Mouse (Mus musculus): ENCODE data around the gene Pla2g1b. TPM values are rescaled to one million over a fixed set of nuclear protein-coding genes. Genes with fewer than 3 reads are reported as not detected.

The Pla2g1b gene
- total RNA-seq (2017), result not detected in 3 replicates

DNA sequence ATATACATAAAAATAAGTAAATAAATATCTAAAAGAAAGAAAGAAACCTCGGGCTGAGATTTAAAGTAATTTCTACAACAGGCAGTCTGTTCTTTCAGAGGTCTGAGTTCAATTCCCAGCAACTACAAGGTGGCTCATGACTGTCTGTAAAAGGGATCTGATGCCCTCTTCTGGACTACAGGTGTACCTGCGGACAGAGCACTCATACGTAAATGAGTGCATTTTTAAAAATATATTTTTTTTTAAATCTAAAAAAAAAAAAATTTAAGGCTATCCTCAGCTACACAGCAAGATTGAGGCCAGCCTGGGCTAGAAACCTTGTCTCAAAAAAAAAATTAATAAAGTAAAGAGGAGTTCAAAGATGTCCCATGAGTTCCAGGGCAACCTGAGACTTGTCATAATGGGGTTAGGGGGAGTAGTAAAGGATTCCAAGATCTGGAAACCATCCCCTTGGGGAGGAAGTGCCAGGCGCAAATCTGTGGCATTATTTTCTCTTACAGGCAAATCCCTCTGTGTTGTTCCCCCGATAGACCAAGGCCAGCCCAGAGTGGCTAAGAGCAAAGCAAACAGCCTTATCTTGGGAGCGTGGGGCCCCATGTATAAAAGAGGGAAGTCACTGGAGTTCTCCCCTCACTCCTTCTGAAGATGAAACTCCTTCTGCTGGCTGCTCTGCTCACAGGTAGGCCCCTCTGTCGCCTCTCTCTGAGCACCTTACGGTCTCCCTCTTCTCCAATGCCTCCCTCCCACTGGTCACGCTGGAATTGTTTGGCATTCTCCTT is at the start of gene Pla2g1b:
Gene Pla2g1b (plus strand): TSS at position 621 of the 779 bp plus-strand sequence.
- no peak for ATAC-seq (replicated peaks; ENCODE audit: insufficient number of reproducible peaks, low FRiP score, low TSS enrichment, poor library complexity, severe bottlenecking)

DNA sequence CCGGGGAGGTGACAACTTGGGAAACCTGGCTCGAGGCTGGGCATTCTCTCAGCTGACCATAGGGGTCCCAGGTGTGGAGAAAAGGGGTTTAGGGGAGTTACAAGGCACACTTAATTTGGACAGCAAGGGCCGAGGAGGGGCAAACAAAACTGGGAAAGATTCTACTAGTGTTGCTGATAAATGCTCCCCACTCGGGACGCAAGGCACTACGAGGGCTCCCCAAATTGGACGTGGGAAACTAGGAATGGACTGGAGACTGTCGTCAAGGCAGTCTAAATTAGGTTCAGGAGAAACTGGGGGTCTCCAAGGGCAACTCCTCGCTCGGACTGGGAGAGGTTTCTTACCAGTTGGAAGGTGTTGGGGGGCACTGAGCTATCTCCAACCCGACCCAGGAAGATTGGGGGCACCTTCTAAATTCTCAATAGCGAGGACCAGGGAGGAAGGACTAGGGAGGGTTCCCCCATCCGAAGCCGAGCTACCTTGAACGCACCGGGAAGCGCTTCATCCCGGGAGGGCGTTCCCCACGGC is 37.2 kb upstream of the Pla2g1b start:
- ATAC-seq (replicated peaks; ENCODE audit: insufficient number of reproducible peaks, low FRiP score, low TSS enrichment, poor library complexity, severe bottlenecking), result no peak

DNA sequence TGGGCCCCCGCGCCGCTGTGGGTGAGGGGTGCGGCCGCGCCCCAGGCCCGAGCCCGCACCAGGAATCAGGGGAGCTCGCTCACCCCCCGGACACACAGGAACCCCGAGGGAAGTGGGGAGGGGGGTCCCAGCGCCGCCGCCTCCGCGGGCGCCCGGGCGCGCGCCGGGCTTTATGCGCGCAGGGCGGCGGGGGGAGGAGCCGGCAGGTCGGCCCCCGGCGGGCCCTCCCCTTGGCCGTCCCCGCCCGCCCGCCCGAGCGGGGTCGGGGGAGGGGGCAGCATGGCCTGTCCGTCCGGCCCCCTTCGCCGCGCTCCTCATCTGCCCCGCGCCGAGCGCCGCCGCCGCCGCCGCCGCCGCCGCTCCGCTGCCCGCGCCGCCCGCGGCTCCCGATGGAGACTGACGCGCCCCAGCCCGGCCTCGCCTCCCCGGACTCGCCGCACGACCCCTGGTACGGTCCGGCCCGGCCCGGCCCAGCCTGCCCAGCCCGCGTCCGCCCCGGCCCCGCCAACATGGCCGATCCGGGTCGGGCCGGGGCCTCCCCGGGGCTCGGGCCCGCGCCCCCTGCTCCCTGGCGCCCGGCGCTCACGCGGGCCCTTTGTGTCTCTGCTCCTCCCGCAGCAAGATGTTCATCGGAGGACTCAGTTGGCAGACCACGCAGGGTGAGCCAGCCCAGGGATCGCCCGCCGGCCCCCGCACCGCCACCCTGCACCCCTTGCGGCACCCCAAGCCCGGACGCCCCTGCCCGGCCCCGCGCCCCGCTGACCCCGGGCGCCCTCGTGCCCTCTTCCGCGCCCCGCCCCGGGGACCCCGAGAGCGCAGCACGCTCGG is 36.5 kb upstream of the Pla2g1b start, which contains the start of gene Msi1:
Gene Msi1 (plus strand): TSS at position 241 of the 828 bp plus-strand sequence.
- no peak for ATAC-seq (replicated peaks; ENCODE audit: insufficient number of reproducible peaks, low FRiP score, low TSS enrichment, poor library complexity, severe bottlenecking)

DNA sequence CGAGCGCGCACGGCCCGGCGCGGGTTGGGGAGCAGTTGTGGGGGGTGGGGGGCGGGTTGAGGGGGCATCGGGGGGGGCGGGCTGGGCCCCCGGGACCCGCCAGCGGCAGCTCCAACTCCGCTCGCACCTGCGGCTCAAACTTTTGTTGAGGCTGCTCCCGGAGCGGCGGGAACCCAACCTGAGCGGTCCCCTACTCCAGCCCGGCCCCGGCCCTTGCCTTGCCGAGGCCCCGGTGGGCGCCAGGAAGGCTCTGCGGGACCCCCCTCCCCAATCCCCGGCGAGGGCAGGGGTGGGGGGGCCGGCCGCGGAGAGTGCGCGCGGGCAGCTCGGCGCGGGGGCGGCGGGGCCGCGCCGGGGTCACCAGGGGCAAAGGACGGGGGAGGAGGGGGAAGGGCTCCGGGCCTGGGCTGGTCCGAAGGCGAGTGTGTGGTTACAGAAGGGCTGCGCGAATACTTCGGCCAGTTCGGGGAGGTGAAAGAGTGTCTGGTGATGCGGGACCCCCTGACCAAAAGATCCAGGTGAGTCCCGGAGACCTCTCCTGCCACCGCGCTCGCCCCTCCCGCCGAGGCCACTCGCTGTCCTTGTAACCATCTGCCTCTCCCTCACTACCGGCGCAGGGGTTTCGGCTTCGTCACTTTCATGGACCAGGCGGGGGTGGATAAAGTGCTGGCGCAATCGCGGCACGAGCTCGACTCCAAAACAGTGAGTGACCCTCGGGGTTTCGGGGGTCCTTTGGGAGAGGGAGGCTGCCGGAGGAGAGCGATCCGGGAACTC is 35.7 kb upstream of the Pla2g1b start:
- no peak for ATAC-seq (replicated peaks; ENCODE audit: insufficient number of reproducible peaks, low FRiP score, low TSS enrichment, poor library complexity, severe bottlenecking)

DNA sequence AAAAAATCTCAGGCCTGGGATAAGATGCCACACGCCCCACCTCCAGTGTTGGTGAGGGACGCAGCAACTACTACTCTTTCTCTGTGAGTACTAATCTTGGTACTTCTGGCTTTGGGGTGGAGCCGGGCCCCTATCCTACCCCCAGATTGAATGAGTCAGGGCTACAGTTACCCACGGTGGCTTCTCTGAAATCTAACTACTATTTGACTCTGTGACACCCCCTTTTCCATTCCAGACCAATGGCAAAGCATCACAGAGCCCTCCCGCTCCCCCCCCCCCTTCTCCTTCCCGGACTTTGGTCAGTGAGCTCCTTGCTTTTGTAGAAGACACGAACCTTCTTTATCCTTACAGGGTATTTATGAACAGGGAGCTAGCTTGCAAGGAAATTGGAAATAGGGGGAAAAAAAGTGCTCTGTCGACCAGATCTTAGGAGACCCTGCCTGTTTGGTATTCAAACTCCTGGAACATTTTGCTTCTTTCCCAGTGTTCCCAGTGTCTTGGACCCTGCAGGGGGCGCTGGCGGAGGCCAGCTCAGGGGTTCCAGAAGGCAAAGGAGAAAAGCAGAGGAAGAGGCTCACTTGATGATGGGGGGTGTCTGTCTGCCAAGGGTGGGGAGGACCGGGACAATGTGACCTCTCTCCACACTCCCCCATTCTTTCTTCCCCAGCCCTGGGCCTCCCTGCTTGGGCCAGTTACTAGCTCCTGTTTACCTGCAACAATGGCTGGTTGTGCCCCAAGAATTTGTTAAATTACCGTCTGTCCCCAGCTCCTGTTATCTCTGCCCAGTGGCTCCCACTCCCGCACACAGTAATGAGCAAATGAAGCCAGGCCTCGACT is 34.8 kb upstream of the Pla2g1b start:
- ATAC-seq (replicated peaks; ENCODE audit: insufficient number of reproducible peaks, low FRiP score, low TSS enrichment, poor library complexity, severe bottlenecking), result no peak

DNA sequence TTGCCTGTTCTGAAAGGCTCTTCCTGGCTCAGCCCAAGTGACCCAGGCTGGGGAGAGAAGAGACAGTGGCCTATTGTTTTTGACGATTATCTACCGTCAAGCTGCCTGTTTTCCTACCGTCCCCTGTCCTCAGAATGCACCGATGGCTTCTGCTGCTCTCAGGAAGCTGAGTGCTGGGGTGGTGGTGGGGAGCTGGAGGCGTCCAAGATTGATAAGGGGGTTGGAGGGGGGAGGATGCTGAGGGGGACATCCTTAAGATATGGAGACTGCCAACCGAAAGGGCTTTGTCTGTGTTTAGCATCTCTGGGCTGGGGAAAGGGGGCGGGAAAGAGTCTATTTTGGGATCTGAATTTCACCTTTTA is 34.2 kb upstream of the Pla2g1b start:
- ATAC-seq (replicated peaks; ENCODE audit: insufficient number of reproducible peaks, low FRiP score, low TSS enrichment, poor library complexity, severe bottlenecking), result no peak

DNA sequence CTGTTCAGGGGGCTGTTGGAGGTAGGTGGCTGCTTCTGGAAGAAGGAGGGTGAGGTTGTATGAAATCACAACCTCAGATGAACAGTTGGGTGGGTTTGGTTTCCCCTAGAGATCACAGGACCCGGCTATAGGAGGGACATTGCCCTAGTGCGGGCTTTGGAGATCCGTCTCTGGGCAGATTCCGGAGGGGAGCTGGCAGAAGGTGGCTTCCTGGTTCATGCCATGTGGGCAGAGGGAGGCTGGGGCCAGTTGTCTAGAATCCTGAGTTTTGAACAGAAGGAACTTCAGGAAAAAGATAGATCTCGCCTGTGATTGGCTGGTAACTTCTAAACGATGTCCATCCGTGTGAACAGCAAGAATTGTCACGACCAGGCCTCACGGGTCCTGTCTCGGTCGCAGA is 33.7 kb upstream of the Pla2g1b start:
- no peak for ATAC-seq (replicated peaks; ENCODE audit: insufficient number of reproducible peaks, low FRiP score, low TSS enrichment, poor library complexity, severe bottlenecking)

DNA sequence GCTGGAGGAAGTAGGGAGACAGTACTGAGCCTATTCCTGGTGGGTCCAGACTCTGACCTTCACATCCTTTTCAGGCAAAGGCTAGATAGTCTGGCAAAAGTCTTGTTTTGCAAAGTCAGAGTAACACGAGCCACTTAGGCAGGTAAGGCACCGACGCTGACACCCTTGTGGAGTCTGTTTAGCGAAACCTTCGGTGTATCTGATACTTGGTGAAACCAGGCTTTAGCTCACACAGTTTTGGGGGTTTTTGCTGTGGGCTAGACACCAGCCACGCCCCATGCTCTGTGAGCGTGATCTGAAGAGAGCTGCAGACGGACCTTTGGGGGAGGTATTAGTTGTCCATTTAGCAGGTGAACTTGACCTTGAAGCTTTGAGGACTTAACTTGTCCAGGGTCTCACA is 32.9 kb upstream of the Pla2g1b start:
- no peak for ATAC-seq (replicated peaks; ENCODE audit: insufficient number of reproducible peaks, low FRiP score, low TSS enrichment, poor library complexity, severe bottlenecking)

DNA sequence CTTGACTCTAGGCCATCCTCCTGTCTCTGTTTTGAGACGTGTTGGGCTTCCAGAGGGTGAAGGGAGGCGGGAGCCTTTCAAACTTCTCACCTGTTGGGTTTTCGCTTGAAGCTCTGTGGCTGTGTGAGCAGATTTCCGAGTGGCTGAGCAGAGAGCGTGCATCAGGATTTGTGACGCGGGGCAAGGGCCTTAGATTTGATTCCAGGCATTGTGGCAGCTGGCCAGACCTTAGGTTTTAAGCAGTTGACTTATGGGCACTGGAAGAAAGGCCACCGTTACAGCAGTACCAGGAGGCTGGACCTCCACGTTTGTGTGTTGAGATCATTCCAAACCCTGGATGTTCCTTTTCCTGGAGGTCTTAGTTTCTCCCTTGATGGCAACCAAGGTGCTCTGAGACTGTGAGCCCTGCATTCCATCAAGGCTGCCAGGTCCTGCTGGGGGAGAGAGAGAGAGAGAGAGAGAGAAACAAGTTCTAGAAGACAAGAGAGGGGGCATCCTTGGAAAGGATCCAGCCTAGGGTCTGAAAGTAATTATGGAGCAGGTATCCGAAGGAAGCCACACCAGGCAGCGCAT is 31.7 kb upstream of the Pla2g1b start:
- ATAC-seq (replicated peaks; ENCODE audit: insufficient number of reproducible peaks, low FRiP score, low TSS enrichment, poor library complexity, severe bottlenecking), result no peak

DNA sequence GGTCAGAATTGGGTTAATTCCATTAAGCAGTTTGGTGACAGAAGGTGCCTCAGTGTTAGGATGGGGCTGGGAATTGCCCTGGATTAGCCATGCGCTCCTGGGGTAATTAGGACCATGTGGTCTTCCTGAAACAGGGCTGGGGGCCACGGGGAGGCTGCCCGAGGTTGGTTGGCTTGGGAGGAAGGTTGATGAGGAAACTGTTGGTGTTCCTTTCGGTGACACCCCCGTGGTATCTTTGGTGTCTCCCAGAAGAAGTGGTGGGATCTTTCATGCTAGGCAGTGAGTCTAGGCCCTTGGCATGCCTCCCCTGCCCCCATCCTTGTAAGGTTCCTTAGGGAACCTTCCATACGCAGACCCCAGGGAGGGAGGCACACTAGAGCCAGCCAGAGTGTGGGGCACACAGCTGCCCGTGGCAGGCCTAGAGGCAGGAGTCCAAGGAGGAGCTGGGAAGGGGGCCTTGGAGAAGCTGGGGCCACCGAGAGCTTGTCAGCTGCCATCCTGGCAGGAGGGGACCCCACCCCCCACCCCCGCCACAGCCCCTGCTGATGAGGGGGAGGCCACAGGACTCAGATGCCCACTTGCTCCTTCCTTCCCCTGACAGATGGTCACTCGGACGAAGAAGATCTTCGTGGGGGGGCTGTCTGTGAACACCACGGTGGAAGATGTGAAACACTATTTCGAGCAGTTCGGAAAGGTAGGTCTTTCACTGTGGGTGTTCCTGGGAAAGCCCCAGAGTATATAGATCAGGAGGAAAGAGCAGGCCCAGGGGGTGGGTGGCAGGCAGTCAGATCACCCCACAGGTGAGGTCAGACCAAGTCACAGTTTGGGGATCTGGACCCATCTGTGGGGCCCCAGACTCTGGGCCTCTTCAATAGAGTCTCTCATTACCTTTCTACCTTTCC is 31.0 kb upstream of the Pla2g1b start:
- ATAC-seq (replicated peaks; ENCODE audit: insufficient number of reproducible peaks, low FRiP score, low TSS enrichment, poor library complexity, severe bottlenecking), result no peak

DNA sequence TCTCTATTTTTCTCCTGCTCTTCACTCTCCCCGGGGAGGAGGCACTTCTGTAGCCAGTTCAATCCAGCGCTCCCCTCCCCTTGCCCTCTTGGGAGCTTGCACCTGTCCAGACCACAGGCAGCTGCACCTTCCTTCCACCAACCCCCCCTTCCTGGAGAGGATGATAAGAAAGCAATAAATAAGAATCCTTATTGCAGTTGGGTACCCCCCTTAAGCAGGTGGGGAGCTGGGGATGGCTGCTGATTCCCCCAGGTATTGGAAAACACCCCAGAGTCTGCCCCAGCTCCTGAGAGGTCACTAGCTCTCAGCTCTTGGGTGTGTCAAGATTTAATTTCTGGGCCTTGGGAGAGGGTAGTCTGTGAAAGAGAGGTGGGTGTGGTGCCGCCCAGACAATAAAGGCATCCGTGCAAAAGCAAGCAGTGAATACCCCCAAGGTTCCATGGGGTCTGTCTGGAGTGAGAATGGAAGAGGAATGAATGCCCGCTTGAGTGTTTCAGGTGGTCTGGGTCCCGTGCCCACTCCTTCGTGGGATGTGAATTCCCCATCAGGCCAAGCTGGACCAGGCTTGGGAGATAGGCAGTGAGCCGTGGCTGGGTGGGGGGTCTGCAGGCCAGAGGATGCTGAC is 30.2 kb upstream of the Pla2g1b start:
- no peak for ATAC-seq (replicated peaks; ENCODE audit: insufficient number of reproducible peaks, low FRiP score, low TSS enrichment, poor library complexity, severe bottlenecking)

DNA sequence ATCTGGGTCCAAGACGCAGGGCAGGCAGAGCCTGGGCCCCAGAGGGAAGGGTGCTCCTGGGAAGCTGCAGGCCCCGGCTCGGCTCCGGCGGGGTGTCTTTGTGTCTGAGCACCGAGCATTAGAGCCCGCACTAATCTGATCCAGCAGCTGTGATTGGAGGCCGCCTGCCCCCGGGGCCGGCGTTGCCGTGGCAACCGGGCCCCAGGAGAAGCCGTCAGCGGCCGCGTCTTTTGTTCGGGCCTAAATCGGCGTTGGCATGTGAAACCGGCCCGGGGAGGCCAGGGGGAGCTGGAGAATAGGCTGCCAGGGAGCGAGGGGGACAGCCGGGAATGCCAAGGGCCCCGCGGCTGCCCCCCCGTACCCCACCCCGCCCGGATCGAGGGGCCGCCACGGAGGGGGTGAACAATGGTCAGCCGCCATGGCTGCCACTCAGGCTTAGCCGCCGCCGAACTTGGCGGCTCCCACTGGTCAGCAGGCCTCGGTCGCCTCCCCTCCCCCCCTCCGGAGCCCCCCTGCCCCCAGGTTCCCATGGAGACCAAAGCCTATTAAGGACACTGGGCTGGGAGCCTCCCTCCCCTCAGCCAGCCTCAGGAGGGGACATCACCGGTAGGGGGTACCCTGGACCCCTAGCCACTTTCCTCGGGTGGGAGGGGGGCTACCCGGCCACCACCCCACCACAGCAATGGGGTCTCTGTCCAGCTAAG is 29.5 kb upstream of the Pla2g1b start:
- no peak for ATAC-seq (replicated peaks; ENCODE audit: insufficient number of reproducible peaks, low FRiP score, low TSS enrichment, poor library complexity, severe bottlenecking)

DNA sequence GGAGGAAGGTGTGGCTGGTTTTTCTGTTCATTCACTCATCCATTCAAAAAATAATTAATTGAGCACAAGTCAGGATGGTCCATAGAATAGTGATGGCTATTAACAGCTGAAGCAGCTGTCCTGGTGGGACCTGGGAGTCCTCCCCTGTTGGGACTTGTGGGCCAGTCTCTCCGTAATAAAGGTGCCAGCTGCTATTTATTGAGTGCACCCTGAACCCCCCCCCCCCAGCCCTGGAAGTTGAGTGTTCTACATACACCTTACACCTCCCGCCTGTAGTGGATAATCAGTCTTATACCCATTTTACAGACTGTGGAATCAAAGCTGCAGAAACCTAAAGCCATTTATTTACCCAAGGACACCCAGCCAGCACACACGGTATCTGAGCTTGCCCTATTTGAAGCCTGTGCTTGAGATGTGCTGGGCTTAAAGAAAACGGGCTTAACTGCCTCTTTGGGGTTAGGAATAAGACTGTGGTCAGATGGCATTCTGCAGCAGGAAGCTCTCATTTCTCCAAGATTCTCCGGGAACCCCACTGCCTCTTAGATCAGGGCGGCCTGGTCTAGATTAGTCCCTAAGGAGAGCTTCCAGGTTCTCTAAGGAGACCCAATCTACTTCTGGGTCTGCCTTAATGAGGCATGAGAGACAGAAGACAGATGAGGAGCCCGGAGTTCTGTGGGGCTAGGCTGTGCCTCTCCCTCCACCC is 28.7 kb upstream of the Pla2g1b start:
- ATAC-seq (replicated peaks; ENCODE audit: insufficient number of reproducible peaks, low FRiP score, low TSS enrichment, poor library complexity, severe bottlenecking), result no peak

DNA sequence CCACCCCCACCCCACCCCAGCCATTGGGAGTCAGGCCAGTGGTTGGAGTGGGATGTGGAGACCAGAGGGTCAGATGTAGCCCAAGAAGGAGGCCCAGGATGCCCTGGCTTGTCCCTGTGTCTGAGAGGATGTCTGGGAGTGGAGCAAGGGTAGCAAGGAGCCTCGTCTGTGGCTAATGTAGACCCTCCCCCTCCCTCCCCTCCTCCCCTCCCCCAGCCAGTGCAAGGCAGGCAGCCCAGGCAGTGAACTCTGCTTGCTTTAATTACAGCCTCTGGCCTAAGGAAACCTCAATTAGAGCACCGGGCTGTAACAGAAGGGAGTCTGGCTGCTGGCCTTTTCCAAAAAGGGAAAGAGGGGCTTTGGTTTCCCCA is 28.1 kb upstream of the Pla2g1b start:
- no peak for ATAC-seq (replicated peaks; ENCODE audit: insufficient number of reproducible peaks, low FRiP score, low TSS enrichment, poor library complexity, severe bottlenecking)

DNA sequence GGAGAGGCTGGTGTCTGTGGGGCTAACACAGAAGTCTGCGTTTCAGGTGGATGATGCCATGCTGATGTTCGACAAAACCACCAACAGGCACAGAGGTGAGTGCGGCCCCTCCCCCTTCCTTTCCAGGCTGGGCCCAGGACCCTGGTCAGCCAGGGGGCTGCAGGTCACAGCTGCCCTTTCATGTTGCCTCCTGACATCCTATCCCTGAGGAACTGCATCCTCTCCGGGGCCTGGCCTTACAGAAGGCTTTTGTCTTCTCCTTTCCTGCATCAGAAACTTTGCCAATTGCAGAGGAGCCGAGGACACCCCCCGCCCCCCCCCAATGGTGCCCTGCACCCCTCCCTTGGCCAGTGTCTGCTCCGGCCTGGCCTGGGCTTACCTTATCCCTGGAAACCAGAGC is 27.4 kb upstream of the Pla2g1b start:
- ATAC-seq (replicated peaks; ENCODE audit: insufficient number of reproducible peaks, low FRiP score, low TSS enrichment, poor library complexity, severe bottlenecking), result no peak

All from monocyte, adult 5-6 weeks (primary cell).